Mouse (Mus musculus) monocyte, adult 2 months (primary cell): ENCODE results near the gene Id2.

Experiments used
- DNase-seq, 2 experiments: peaks; one replicate each; pipeline ENCODE4 v3.0.0; 2022; ENCODE audit warnings: low spot score in 2 of 2, low read depth in 1 of 2

Id2 gene

GRCm38 (mm10) chr12:25108865-25109264 is 11.9 kb upstream of the Id2 start:
- DNase-seq = no peak

DNA sequence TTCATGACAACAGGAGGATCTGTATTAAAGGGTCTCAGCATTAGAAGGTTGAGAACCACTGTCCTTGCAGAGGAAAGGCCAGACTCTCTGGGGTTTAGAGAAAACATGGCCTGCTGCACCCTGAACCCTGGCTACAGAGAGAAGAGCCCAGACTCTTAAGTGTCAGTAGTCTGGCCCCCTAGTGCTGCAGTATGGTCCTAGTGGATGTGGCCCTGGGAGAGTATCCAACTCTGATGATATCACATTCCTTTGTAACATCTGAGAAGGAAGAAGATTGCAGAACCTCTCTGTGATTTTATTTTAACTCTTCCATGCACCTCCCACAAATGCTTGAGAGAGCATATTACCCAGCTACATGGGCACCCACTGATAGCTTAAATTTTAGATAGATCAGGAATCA is 7.6 kb upstream of the Id2 start:
- no peak for DNase-seq

GRCm38 (mm10) chr12:25103911-25104310 is 7.0 kb upstream of the Id2 start:
- no peak for DNase-seq

DNA sequence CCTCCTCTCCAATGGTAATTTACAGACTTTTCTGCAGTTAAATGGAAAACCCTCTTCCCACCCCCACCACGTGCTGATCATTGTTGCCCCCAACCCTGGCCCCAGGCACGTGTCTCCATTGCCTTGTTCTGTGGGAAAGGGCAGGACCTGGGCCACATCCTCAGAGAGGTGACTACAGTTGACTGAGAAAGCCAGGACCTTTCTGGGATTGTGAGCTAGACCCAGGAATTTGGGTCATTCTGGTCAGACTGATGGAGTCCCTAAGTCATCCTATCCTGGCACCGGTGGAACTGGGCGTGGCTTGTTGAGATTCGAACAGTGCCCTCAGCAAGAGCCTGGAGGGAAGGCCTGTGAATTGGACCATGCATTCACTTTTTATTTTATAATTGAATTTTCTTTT is 4.4 kb upstream of the Id2 start:
- no peak for DNase-seq

- DNase-seq = peak in 1 of 2 experiments; percentile 33
These were observed 3.7 kb upstream of the Id2 start for GRCm38 (mm10) chr12:25100411-25101217.

- DNase-seq = no peak
These were observed 2.8 kb upstream of the Id2 start for GRCm38 (mm10) chr12:25099563-25100408.

DNA sequence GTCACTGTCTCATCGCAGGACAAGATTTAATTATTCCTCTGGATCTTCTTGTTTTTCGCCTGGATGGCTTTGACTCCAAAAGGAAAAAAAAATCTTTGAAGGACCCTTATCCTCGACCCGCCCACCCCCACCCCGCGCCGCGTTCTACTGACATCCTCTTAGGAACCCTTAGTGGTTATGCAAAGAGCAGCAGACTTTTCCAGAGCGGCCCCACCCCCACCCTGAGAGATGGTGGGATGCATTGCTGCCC is 2.3 kb upstream of the Id2 start:
- no peak for DNase-seq

DNA sequence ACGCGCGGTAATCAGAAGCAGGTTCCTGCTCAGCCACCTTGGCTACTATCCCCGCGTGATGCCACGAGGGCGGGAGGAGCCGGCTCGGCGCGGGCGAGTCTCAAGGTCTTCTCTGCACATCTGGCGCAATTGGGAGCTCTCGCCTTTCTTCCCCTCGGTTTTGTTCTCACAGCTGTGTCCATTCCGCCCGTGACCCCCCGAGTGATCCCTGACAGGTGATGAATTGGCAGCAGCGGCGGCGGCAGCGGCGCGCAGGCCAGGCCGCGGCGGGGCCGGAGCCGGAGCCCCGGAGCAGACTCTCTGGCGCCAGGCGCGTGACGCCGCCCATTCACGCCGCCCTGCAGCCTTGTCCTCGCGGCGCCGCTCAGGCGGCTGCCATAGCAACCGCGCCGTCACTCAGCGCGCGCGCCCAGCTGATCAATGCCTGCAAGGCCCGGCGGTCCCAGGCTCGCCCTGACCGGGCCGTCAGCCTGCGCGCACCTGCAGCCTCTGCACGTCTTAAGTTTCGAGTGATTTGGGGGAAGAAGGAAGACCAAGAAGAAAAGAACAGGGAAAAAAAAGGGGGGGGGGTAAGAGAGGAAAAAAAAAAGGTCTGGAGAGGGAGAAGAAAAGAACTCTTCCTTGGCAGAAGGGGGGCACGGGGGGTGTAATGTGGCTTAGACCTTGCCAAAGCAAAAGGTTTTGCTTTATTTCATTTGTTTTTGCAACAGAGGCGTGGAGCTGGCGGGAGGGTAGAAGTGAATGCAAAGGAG is 1.8 kb upstream of the Id2 start:
- peak; percentile 64 to 86 for DNase-seq

- DNase-seq = no peak
These were observed 1.2 kb upstream of the Id2 start for GRCm38 (mm10) chr12:25098161-25098550.

DNA sequence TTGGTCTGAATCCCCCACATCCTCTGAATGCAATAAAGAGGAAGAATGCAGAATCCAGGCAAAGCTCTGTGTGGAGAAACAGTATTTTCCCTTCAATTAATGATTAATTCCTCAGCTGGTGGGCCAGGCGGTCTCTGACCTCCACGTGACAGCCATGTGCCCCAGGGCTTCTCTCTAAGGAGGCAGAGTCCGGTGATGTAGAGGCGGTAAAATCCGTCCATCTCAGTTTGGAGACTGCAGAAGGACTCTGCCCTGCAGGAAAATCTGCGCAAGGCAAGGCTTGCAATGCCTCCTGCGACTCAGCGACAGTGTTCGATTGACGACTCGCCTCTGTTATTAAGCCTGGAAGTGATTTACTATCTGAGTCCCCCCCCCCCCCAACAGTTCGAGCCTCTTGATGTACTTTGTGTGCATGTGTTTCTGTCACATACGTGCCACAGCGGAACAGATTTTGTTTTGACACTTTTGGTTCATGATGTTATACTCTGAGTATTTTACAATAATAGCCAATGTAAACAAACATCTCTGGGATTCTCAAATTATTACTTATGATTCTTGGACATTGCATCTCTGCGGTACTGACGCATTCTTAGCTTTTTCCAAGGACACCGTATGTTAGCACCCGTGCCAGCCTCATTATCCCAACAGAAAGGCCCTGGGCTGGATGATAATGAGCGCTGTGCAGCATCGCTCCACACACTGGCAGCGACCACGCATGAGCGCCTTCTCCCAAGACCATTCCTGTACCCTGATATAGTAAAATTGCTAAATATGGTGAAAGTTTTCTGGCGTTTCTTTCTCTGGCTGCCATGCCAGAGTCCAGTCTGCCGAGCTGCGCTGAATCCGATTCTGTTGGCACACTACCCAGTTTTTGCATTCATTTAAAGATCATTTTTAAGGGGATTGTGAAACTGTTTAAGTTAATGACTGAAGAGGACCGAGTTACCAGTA is 545 bp upstream of the Id2 start:
- no peak for DNase-seq

GRCm38 (mm10) chr12:25096640-25097051 is 294 bp downstream of the Id2 start:
- no peak for DNase-seq

DNA sequence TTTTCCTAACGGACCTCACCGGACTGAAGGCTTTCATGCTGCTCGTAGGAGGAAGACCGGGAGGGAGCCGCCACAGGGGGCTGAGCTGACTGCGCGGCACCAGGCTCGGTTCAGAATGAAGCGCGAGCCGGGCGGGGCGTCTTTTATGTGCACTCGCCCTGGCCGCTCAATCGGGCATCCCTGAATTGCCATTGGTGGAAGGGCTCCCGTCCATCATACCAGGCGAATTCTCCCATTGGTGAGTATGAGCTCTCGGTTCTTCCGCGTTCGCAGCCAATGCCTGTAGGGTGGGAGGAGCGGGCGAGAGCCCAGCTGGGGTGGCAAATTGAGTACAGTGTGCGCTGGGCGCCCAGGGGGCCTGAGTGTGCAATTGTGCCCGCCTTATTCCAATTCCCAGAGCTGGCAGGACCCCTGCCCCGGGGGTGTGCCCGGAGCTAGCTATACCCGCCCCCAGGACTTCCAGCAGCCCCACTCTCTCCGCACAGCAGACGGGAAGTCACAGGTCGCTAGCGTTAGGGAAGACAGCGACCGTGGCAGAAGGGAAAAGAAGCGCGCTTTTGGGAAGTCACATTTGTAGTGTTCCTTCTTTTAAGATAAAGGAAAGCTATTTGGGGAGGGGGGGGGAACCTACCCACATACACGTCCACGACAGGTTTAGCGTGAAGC is 833 bp downstream of the Id2 start:
- DNase-seq = peak; percentile 92 to 94

GRCm38 (mm10) chr12:25095538-25095937 is 1.4 kb downstream of the Id2 start:
- DNase-seq = no peak

DNA sequence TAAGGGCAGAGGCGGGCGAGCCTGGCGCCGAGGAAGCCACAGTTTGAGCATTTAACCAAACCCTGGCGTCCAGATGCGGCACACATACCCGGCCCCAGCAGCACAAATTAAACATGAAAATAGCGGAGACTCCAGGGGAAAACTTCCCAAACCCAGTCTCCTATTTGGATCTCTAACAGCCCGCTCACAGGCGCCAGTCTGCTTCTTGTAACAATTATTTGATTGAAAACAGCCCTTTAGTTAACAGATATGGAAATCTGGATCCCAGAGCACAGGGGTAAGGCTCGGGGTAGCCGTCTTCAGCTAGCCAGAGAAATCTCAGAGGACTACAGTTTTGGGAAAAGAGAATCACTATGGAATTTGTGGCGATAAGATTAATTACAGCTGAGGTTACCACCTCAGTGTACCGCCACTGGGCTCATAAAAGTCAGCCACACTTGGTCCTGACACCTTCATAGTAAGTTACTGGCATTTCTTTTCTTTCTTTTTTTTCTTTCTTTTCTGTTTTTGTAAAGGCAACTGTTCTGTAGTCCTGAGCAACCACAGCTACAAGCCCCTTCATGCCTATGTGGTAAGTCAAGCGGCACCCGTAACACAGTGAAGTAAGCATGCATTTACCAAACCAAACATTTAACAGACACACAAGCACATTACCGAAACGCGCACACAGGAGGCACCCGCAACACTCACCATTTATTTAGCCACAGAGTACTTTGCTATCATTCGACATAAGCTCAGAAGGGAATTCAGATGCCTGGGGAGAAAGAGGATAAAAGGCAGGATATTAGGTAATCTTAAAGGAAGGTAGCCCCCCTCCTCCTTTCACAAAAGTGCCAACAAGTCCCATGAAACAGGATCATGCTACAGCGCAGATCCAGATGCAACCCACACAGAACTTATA is 2.1 kb downstream of the Id2 start:
- DNase-seq = no peak

- DNase-seq = no peak
These were observed 3.6 kb downstream of the Id2 start for GRCm38 (mm10) chr12:25093241-25093774.

DNA sequence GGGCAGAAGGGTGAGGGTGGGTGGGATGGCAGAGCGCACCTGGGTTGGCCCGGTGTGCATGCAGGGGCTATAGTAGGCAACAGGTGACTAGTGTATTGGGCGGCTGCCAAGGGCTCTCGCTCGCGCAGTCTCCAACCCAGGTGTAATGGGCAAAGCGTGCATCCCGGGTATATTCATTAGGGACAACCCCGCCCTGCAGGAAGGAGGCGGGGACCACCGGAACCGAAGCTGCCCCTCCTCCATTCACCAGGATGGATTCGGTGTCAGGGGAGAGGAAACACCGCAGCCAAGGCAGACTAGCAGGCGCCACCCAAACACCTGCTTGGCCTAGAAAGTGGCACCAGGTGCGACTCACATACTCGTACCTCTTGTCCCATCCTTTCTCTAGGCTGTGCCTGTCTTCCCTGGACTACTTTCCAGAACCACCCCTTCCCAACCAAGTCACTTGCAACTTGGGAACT is 4.2 kb downstream of the Id2 start:
- DNase-seq = peak in 1 of 2 experiments; percentile 29

- peak; percentile 41 to 82 for DNase-seq
These were observed 4.8 kb downstream of the Id2 start for GRCm38 (mm10) chr12:25092027-25092704.

DNA sequence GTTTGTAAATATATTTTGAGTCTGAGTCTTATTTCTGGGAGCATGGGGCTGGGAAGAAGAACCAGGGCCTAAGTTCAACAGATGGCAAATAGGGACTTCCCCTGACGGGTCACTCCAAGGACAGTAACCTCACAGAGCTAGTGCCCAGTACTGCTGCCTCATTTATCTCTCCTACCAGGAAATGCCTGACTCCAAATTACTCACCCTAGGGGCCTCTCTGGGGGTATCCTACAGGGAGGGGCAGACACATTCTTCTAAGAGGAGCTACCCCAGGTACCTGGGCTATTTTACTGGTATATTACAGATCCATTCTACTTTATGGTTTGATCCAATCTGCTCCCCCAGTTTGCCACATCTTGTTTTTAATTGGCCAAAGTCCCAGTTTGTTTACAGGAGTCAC is 7.5 kb downstream of the Id2 start:
- DNase-seq = no peak
